Mouse (Mus musculus) layer of hippocampus, postnatal 10 days (tissue): ENCODE measurements around the gene Atg2a. TPM values are rescaled to one million over a fixed set of nuclear protein-coding genes. Genes with fewer than 3 reads are reported as not detected.
"Not testable (repeated sequence)": the region's sequence is repeated elsewhere in the genome, so short reads cannot be mapped to it uniquely, and the experiment has no call there.

ENCODE experiments used
- DNase-seq, 2 experiments: peaks; one replicate each; pipeline ENCODE4 v3.0.0; 2021; ENCODE audit warnings: low spot score in 2 of 2
- total RNA-seq, 2 experiments: library from RNA; stranded (reverse); gene quantifications; 2 replicates each; pipeline ENCODE4 v1.2.3; 2021

Atg2a gene
- total RNA-seq, 2 experiments from 2014 or later = 31.3 to 31.6 TPM

DNA sequence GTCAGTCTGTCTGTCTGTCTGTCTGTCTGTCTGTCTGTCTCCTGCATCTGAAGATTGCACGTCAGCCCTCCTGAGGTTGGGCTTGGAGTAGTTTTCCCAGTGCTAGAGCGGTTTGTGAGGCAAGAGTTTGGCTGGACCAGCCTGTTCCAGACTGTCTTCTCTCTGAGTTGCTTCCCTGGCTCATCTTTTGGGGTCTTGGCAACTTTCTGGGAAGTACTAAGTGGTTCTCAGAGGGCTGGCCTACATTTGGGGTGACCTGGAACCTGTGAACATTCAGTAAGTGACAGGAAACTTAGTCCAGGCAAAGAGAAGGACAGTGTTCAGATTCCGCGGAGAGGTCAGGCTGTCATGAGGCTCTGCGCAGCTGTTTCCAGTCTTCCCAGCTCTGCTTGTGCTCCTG is 50.8 kb downstream of the Atg2a start:
- DNase-seq = no peak

DNA sequence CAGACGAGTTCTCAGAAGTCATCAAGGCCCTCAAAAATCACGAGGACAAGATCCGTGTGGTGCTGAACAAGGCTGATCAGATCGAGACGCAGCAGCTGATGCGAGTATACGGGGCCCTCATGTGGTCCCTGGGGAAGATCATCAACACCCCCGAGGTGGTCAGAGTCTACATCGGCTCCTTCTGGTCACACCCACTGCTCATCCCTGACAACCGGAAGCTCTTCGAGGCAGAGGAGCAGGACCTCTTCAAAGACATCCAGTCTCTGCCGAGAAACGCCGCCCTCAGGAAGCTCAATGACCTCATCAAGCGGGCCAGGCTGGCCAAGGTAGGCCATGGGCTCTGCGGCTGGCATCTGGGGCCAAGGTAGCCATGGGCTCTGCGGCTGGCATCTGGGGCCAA is 52.8 kb downstream of the Atg2a start:
- DNase-seq = no peak

GRCm38 (mm10) chr19:6296551-6297210 is 55.2 kb downstream of the Atg2a start:
- DNase-seq = no peak

DNA sequence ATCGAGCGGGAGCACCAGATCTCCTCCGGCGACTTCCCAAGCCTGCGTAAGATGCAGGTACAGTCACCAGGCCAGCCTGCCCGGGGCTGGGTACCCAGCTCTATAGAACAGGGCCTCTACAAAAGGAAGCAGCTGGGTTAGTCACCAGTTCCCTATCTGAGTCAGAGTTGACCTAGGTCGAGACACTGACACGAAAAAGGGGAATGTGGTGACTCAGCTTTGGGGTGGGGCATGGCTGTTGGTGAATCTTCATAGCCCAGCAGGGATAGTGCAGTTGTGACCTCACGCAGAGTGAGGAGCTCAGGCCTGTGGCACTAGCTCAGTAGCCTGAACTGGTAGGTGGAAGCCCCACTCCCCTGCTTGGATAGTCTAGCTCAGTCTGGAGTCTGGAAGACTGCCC is 56.2 kb downstream of the Atg2a start:
- no peak for DNase-seq

- DNase-seq = no peak
These were observed 57.5 kb downstream of the Atg2a start for GRCm38 (mm10) chr19:6299003-6299402.

DNA sequence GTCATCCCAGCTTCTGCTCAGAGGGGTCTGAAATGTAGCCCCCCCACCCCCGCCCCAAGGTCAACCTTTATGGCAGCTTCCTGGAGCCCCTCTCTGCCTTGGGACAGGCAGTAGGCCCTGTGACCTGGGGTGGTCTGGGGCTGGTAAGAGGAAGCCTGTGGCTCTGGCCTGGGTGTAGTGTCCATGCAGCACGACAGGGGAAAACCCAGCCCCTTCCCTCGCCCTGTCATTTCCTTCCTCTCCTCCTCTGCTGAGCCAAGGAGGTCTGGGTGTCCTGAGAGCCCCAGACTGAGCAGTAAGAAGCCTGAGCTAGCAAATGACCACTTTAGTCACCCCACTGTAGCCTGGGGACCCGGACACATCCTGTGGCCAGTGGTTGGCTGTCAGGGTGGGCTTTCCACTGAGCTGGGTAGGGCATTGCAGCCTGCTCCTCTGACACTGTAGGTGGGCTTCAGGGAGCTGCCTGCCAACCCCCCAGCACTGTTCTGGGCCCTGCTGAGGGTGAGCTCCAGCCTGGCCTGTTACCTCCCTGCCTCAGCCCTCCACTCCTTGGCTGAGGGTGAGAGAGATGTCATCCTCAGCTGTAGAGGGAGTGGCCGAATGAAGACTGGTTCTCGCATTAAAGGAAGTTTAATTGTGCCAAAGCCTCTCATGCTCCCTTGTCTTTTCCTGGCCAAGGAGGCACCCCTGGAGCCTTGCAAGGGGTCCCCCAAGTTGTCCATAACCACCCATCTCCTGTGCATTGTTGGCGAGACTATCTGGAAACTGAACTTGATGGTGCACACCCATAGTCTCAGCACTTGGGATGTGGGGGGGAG is 58.2 kb downstream of the Atg2a start:
- DNase-seq = no peak

DNA sequence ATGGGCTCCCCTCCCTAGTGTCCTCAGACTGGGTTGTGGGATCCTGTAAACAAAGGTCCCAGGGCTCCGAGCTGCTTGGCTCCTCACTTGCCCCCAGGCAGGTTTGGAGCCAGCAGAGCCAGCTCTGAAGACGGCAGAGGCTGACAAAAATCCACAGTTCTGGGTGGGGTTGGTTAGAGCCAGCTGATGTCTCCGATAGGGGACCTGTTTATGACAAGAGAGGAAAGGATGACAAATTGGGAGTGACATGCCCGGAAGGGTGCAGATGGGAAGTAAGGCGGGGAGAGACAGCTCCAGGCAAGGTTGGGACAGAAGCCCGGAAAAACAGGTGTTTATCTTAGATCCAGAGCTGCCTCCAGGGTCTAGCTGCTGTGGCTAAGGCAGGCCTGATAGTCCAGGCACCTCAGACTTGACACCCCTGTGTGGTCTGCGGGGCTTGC is 59.0 kb downstream of the Atg2a start:
- DNase-seq = no peak

- DNase-seq = no peak
These were observed 60.6 kb downstream of the Atg2a start for GRCm38 (mm10) chr19:6302114-6302513.

DNA sequence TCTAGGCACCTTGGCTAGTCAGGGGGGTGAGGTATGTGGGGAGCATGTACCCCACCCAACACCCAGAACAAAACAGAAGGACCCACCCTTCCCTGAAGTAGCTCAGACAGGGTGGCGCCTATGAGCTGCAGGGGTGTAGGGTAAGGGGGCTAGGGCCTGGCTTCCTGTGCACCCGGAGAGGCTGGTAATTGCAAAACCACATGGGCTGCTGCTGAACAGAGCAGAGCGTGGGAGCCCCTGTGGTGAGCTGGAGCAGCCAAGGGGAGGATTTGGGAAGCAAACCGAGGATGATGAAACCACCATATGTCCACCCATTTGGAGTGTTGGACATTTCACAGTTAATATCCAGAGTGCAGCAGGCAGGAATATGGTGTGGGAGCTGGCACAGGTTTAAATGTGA is 61.1 kb downstream of the Atg2a start:
- DNase-seq = peak; percentile 56 to 61

- DNase-seq = no peak
These were observed 62.4 kb downstream of the Atg2a start for GRCm38 (mm10) chr19:6303831-6304230.

DNA sequence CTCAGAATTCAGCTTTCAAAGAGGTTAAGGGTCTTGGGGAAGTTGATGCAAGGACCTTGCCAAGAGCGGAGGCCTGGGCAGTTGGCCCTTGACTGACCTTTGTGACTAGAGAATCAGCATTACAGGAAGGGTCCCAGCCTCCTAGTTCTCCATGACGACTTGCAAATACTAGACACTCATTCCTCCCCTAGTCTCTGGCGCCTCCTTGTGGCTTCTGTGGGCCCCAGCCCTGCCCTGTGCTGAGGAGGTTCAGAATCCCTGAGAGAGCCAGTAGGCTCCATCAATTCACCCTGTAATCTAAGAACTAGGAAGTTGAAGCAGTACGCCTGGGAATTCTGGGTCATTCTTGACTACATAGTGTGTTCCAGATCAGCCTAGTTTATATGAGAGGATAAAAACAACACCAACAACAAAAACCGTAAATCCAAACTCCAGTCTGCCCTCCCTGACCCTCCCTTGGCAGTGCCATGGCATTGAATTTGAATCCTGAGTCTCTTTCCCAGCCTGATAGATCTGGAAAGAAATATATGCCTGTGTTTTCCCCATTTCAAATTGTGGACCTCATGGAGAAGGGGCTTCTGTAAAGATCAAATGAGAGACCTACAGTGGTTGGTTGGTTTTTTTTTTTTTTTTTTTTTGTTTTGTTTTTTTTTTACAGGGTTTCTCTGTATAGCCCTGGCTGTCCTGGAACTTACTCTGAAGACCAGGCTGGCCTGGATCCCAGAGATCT is 63.5 kb downstream of the Atg2a start:
- peak; percentile 94 for DNase-seq

DNA sequence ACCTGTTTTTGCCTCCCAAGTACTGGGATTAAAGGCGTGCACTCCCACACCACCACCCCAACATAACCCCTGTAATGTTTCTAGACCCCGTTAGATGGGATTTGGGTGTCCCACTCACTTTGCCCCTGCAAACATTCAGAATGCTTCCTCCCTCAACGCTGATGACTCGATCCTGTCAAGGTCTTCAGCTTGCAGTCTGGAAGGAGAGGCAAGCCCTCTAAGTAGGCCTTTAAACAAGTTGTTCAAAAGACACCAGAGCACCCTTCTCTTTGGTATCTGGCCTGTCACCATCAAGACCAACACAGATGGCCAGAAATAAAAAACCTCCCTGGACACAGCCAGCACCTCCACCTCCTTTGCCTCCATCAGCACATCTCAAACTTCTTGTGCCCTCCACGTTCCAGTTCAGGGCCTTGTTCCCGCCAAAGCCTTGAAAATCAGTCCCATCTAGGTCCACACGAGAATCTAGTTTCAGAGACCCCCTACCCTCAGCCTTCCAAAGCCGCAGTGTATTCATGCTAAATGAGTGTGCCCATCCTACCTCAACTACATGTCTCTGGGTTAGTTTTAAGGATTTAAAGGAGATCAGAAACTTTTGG is 64.1 kb downstream of the Atg2a start:
- DNase-seq = no peak

DNA sequence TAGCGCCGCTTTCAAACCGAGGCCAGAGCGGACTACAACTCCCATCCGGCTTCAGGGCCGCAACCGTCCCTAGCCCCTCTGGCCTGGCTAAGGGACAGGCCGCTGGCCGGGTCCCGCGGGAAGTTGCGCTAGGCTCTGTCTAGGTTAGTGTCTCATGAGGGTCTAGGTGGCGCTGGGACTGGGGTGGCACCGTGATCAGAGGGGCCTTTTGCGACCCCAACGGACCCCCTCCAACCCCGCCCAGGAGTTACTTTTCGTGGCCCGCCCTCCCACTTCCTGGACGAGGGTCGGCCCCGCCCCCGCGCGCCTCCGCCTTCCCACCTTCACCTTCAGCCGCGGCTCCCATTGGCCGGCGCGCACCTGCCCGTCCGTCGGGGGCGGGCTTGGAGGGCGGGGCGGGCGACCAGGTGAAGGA is 64.7 kb downstream of the Atg2a start, which contains the start of gene Cdc42bpg:
Gene Cdc42bpg, plus strand, starts transcription at position 320 of the 415 bp plus-strand sequence.
- peak; percentile 54 to 74 for DNase-seq

DNA sequence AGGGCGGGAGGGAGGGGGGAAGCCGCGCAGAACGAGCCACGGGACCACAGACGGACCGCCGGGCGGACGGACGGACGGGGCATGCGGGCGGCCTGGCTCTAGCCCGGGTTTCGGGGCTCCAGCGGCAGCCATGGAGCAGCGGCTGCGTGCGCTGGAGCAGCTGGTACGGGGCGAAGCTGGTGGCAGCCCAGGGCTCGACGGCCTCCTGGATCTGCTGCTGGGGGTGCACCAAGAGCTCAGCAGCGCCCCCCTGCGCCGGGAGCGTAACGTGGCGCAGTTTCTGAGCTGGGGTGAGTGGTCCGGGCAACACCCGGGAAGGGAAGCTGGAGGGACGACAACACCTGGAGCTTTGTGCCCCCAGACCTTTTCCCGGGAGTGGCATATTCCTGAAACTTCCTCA is 65.1 kb downstream of the Atg2a start:
- peak; percentile 80 to 82 for DNase-seq

DNA sequence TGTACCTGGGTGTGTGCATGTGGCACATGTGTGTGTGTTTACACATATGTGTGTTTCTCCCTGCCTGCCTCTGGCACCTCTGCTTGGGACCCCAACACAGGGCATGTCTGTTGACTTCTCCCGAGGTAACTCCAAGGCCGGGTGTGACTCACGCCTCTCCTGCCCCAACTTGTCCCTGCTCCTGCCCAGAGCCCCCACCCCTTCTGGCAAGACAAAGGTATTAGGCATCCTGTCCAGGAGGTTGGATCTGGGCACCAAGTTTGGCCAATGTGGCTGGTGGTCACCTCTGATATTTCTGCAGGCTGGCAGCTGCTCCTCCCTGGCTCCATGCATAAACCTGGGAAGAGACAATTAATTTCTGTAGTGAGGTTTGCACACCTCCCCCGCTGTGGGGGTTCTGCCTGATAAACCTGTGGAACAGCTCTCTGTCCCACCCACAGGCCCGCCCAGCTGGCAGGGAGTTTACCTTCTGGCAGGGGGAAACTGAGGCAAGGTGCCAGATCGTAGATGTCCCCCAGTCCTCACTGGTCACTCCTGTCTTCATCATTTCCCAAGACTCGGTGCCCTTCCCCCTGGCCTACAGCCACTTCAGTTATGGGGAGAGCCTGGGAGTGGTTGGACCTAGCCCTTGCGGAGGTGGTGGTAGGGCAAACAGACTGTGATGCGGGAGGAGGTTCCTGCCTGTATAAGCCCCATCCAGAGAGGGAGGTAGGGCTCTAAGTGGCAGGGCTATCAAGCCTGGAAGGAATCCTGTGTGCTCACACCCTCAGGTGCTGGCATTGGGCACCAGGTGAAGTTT is 66.5 kb downstream of the Atg2a start:
- DNase-seq = no peak

DNA sequence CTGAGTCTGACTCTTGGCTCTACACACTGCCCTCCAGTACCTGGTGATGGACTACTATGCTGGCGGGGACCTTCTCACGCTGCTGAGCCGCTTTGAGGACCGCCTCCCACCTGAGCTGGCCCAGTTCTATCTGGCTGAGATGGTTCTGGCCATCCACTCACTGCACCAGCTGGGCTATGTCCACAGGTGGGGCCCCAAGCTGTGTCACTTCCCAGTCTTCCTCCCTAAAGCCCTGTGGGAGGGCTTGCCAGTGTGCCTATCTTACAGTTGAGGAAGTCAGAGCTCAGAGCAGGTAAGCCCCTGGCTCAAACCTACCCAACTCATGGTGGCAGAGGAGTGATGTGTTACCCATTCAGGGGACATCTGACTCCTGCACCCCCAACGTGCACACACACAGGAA is 68.7 kb downstream of the Atg2a start:
- no peak for DNase-seq

DNA sequence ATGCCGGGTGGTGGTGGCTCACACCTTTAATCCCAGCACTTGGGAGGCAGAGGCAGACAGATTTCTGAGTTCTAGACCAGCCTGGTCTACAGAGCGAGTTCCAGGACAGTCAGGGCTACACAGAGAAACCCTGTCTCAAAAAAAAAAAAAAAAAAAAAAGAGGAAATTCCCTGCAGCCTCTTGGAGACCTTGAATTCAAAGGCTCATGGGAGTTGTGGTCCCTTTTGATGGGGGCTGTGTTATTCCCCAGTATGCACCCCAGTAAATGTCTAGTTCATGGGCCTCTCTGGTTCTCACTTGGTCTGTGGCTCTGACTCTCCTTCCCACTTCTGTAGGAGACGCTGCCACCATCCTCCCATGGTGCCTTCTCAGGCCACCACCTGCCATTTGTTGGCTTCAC is 70.3 kb downstream of the Atg2a start:
- DNase-seq = not testable (repeated sequence)
